Mouse (Mus musculus) liver, adult 2 months (tissue): ENCODE data around the gene Dennd1c.

ENCODE experiments used
- CTCF ChIP-seq: fragments of 200-500 bp; IDR thresholded peaks from 2 replicates; pipeline ENCODE4 v1.5.1; 2011; ENCODE audit warnings: low read depth, low read length, control low read depth
- POLR2A ChIP-seq: fragments of 200-500 bp; IDR thresholded peaks from 2 replicates; pipeline ENCODE4 v1.6.1; 2011; ENCODE audit warnings: low read length, control low read depth; ENCODE audit not compliant: insufficient read depth; ENCODE audit errors: extremely low read depth

- TF ChIP-seq POLR2A (0 out of 2 replicates have a peak, but pooled peaks have one; percentile 28), CTCF (no peak)
Observed at GRCm38 (mm10) chr17:57059486-57059977, 18.8 kb downstream of the Dennd1c start, which contains the start of gene Slc25a23.
